Mouse (Mus musculus): ENCODE data around the gene Trcg1.

GRCm38 (mm10) chr9:57230146-57230783 lies 6.1 kb upstream of the Trcg1 start:
- TF ChIP-seq CTCF (conservative IDR thresholded peaks at IDR 0.05; ENCODE audit: insufficient read depth, insufficient read length, low read depth, low read length) (no peak), POLR2A (IDR thresholded peaks at IDR 0.05; ENCODE audit: low read depth, low read length) (no peak)

Measured in kidney, adult 2 months (tissue).